Mouse (Mus musculus) thymus, adult 2 months (tissue): ENCODE measurements around the gene Cyp46a1. TPM values are rescaled to one million over a fixed set of nuclear protein-coding genes. Genes with fewer than 3 reads are reported as not detected.

Experiments
- DNase-seq: peaks from one replicate; pipeline ENCODE4 v3.0.0; 2021
- H3K27ac ChIP-seq: fragments of 200-500 bp; 2 replicates; pipeline ENCODE4 v1.5.1; 2012; ENCODE audit warnings: low read length, control low read depth; ENCODE audit not compliant: control insufficient read depth, insufficient read depth
- H3K27me3 ChIP-seq: fragments of 200-500 bp; 2 replicates; pipeline ENCODE4 v1.6.1; 2012; ENCODE audit warnings: mild to moderate bottlenecking, low read length, moderate library complexity, mixed read lengths; ENCODE audit not compliant: control insufficient read depth, insufficient read depth
- H3K36me3 ChIP-seq: fragments of 200-500 bp; 2 replicates; pipeline ENCODE4 v1.6.1; 2012; ENCODE audit warnings: mild to moderate bottlenecking, low read length, moderate library complexity; ENCODE audit not compliant: control insufficient read depth, insufficient read depth
- H3K4me1 ChIP-seq: fragments of 200-500 bp; replicated peaks from 2 replicates; pipeline ENCODE4 v1.6.1; 2012; ENCODE audit warnings: low read length; ENCODE audit not compliant: control insufficient read depth, insufficient read depth
- H3K4me3 ChIP-seq: fragments of 200-500 bp; 2 replicates; pipeline ENCODE4 v1.5.1; 2012; ENCODE audit warnings: mild to moderate bottlenecking, low read length, control low read depth, moderate library complexity; ENCODE audit not compliant: control insufficient read depth, insufficient read depth
- CTCF ChIP-seq: fragments of 200-500 bp; IDR thresholded peaks from 2 replicates; pipeline ENCODE4 v1.5.1; 2012; ENCODE audit warnings: mild to moderate bottlenecking, control low read depth, low read length, moderate library complexity, borderline replicate concordance; ENCODE audit not compliant: control insufficient read depth, poor library complexity, insufficient read depth; ENCODE audit errors: extremely low read depth
- POLR2A ChIP-seq: fragments of 200-500 bp; IDR thresholded peaks from 2 replicates; pipeline ENCODE4 v1.6.1; 2012; ENCODE audit warnings: mild to moderate bottlenecking, low read length, control low read depth, moderate library complexity; ENCODE audit not compliant: control insufficient read depth, poor library complexity, insufficient read depth; ENCODE audit errors: extremely low read depth
- WGBS: fragments of 180-500 bp; shearing (Covaris S2); methylation state at CpG from one replicate; pipeline ENCODE4 v1.1.7; 2018; 5-methylcytosine and 5-hydroxymethylcytosine counted together
- polyA plus RNA-seq: library from polyadenylated mRNA; depleted of rRNA; stranded (reverse); fragments of >200 nt; gene quantifications from 2 replicates; pipeline ENCODE4 v1.2.3, GENCODE M21; 2012

Gene Cyp46a1
- polyA plus RNA-seq, 1 experiment, result 0.69 TPM

- Histone ChIP-seq H3K4me1 (no peaks in the 10 kb centered on the region), H3K36me3 (no peaks in the 10 kb centered on the region), H3K27ac (no peak overlapping the region), H3K4me3 (no peak overlapping the region), H3K27me3 (no peaks in the 10 kb centered on the region)
- DNase-seq, result no peak
- 86% methylated on average over 4 of the region's 4 CpGs for WGBS
- TF ChIP-seq POLR2A (no peak), CTCF (no peak)
These were observed 59.5 kb downstream of the Cyp46a1 start for GRCm38 (mm10) chr12:108393637-108394036.

- 85% methylated on average over 17 of the region's 17 CpGs for WGBS
- H3K4me1 ChIP-seq, result no peaks in the 10 kb centered on the region
- no peak for TF ChIP-seq POLR2A
- no peak for TF ChIP-seq CTCF
- no peak overlapping the region for H3K4me3 ChIP-seq
- H3K27ac ChIP-seq, result no peak overlapping the region
- H3K27me3 ChIP-seq, result no peaks in the 10 kb centered on the region
- DNase-seq, result no peak
- H3K36me3 ChIP-seq, result no peaks in the 10 kb centered on the region
These were observed 60.5 kb downstream of the Cyp46a1 start for GRCm38 (mm10) chr12:108394534-108395284.

- TF ChIP-seq POLR2A (no peak), CTCF (no peak)
- 88% methylated on average over 6 of the region's 6 CpGs for WGBS
- Histone ChIP-seq H3K27me3 (no peaks in the 10 kb centered on the region), H3K4me1 (no peaks in the 10 kb centered on the region), H3K4me3 (no peak overlapping the region), H3K27ac (no peak overlapping the region), H3K36me3 (no peaks in the 10 kb centered on the region)
- no peak for DNase-seq
These were observed 61.1 kb downstream of the Cyp46a1 start for GRCm38 (mm10) chr12:108395285-108395660.

GRCm38 (mm10) chr12:108396081-108396947 is 62.1 kb downstream of the Cyp46a1 start:
- H3K4me3 ChIP-seq, result no peak overlapping the region
- DNase-seq, result no peak
- no peaks in the 10 kb centered on the region for H3K27me3 ChIP-seq
- no peak overlapping the region for H3K27ac ChIP-seq
- H3K4me1 ChIP-seq, result no peaks in the 10 kb centered on the region
- WGBS, result 88% methylated on average over 11 of the region's 11 CpGs
- H3K36me3 ChIP-seq, result no peaks in the 10 kb centered on the region
- no peak for TF ChIP-seq POLR2A
- no peak for TF ChIP-seq CTCF

GRCm38 (mm10) chr12:108398681-108399080 is 64.5 kb downstream of the Cyp46a1 start:
- 90% methylated on average over 7 of the region's 7 CpGs for WGBS
- Histone ChIP-seq H3K4me3 (no peak overlapping the region), H3K36me3 (no peaks in the 10 kb centered on the region), H3K4me1 (no peaks in the 10 kb centered on the region), H3K27me3 (no peaks in the 10 kb centered on the region), H3K27ac (no peak overlapping the region)
- TF ChIP-seq CTCF (no peak), POLR2A (no peak)
- DNase-seq, result no peak

GRCm38 (mm10) chr12:108399191-108399590 is 65.0 kb downstream of the Cyp46a1 start:
- Histone ChIP-seq H3K36me3 (no peaks in the 10 kb centered on the region), H3K4me1 (no peaks in the 10 kb centered on the region), H3K4me3 (no peak overlapping the region), H3K27ac (no peak overlapping the region), H3K27me3 (no peaks in the 10 kb centered on the region)
- TF ChIP-seq POLR2A (no peak), CTCF (no peak)
- 85% methylated on average over 8 of the region's 8 CpGs for WGBS
- no peak for DNase-seq

- no peaks in the 10 kb centered on the region for H3K36me3 ChIP-seq
- no peak for DNase-seq
- TF ChIP-seq POLR2A (no peak), CTCF (no peak)
- H3K27ac ChIP-seq, result no peak overlapping the region
- H3K4me3 ChIP-seq, result no peak overlapping the region
- no peaks in the 10 kb centered on the region for H3K4me1 ChIP-seq
- H3K27me3 ChIP-seq, result no peaks in the 10 kb centered on the region
- 88% methylated on average over 8 of the region's 8 CpGs for WGBS
These were observed 66.8 kb downstream of the Cyp46a1 start for GRCm38 (mm10) chr12:108400951-108401350.
